Mouse (Mus musculus): ENCODE measurements around the gene Man1b1. TPM values are rescaled to one million over a fixed set of nuclear protein-coding genes. Genes with fewer than 3 reads are reported as not detected.
A peak's percentile ranks its signal among the peaks of the same experiment; 100 is the strongest.

Man1b1 gene
- polyA plus RNA-seq, 1 experiment = 57.3 TPM

DNA sequence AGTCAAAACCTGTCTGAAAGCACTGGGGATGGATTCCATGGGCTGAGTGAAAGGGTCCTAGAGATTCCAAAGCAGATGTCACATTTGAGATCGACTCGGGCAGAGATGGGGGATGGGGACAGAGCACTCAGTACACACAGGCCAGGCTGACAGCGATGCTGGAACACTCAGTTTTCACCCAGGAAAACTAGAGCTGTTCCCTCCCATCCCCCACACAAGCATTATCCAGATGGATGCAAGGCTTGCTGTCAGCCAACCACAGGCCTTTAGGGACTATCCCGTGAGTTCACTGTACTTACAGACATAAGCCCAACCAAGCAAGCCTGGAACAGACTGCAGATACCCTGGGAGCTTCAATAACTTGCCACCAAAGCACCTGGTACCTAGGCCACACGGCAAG, 59.1 kb downstream of the Man1b1 start:
- TF ChIP-seq POLR2A (IDR thresholded peaks at IDR 0.05; ENCODE audit: insufficient read depth, low read length) = no peak
- Histone ChIP-seq H3K9me3 (replicated peaks; ENCODE audit: control insufficient read depth, insufficient read depth, low read length, poor library complexity, severe bottlenecking) (no peaks in the 10 kb centered on the region), H3K36me3 (ENCODE audit: control insufficient read depth, insufficient read depth, low read length, poor library complexity, severe bottlenecking) (no peaks in the 10 kb centered on the region), H3K27me3 (ENCODE audit: control insufficient read depth, insufficient read depth, low read length, poor library complexity, severe bottlenecking) (no peaks in the 10 kb centered on the region), H3K4me1 (ENCODE audit: control insufficient read depth, insufficient read depth, low read length) (peaks cover 3% of the 10 kb centered on the region), H3K9ac (ENCODE audit: low read depth, poor library complexity, severe bottlenecking) (no peak overlapping the region), H3K27ac (ENCODE audit: insufficient read depth, low read length) (no peak overlapping the region), H3K4me3 (ENCODE audit: low read depth, low read length) (no peak overlapping the region)

DNA sequence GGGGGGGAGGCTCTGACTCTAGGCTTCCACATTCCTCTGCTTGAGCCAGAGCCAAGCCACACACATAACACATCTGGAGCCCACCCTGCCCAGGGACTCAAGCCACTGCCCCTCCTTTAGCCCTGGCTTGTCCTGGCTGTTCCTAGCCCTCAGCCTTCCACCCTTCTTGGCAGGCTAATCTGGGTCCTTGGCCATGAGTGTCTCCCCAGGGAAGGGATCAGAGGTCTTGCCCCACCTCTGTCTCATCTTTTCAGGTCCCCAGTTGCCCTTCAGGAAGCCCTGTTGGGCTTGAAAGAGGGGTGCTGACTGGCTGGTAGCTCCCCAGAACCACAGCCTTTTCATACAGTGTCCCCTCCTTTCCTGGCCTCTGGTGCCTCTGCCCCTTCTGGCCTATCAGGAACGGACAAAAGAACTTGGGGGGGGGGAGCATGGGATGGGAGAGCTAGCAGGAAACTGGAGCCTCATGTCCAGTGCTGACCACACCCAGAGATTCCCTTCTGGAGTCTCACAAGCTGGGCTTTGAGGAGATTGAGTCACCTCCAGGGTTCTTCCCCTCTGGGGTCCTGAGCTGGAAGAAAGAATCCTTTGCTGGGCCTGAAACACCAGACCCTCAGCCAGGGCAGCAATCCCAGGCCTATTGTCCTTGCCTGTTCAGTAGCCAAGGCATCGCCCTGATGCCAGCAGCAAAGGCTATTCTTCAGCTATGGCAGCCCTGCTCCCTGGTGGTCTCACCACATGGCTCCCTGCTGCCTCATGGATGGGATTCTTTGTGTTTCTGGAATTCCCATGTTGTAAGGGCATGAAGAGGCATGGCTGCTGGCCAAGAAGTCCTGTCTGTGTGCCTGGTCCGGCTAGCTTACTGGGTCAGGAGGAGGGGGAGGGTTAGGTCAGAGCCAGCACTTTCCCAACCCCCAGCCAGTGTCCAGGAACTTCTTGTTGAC, 62.4 kb downstream of the Man1b1 start:
- no peak for TF ChIP-seq POLR2A (IDR thresholded peaks at IDR 0.05; ENCODE audit: insufficient read depth, low read length)
- no peak for TF ChIP-seq EP300 (IDR thresholded peaks at IDR 0.05; ENCODE audit: insufficient read depth, low read depth, low read length)
- no peak for TF ChIP-seq CTCF (IDR thresholded peaks at IDR 0.05; ENCODE audit: low read depth, low read length)
- Histone ChIP-seq H3K9ac (ENCODE audit: low read depth, poor library complexity, severe bottlenecking) (no peak overlapping the region), H3K27me3 (ENCODE audit: control insufficient read depth, insufficient read depth, low read length, poor library complexity, severe bottlenecking) (no peaks in the 10 kb centered on the region), H3K4me3 (ENCODE audit: low read depth, low read length) (no peak overlapping the region), H3K27ac (ENCODE audit: insufficient read depth, low read length) (no peak overlapping the region), H3K9me3 (replicated peaks; ENCODE audit: control insufficient read depth, insufficient read depth, low read length, poor library complexity, severe bottlenecking) (no peaks in the 10 kb centered on the region), H3K36me3 (ENCODE audit: control insufficient read depth, insufficient read depth, low read length, poor library complexity, severe bottlenecking) (no peaks in the 10 kb centered on the region), H3K4me1 (ENCODE audit: control insufficient read depth, insufficient read depth, low read length) (peaks cover 3% of the 10 kb centered on the region)

DNA sequence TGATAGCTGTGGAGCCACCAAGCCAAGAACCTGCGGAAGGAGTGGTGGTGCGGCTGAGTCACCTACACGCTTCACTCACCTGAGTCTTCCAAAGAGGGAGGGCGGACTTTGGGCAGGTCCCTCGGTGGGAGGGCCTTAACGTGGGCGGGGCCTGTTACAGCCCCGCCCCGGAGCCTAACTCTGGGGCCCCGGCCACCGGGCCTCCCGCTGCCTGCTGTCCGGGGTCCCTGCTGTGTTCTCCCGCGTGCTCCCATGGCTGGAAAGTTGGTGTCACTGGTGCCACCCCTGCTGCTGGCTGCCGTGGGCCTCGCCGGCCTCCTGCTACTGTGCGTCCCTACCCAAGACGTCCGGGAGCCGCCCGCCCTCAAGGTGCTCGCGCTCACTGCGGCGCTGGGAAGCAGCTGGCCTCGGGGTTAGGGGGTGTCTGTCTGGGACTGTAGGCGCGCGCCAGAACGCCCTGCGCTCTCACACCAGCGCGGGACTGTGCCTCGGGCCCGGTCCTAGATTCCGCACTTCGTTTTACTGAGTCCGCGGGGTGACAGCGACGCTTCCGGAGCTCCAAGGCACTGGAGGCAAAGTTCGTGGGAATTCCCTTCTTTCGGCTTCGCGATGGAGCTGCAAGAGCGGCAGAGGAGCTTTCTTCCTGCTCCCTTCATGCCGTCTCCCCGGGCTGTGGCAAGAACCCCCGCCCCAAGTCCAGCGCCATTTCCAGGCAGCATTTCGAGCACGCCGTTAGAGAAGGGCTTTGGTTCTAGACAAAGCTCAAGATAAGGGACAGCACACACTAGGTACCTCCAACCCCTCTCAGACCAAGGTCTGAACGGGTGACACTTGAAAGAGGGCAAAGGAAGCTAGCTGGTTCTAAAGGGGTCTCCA, 63.8 kb downstream of the Man1b1 start, which contains the start of gene Entpd2:
TSS of gene Entpd2 (plus strand) at position 154 of the 876 bp plus-strand sequence.
- Histone ChIP-seq H3K4me1 (ENCODE audit: control insufficient read depth, insufficient read depth, low read length) (peaks cover 3% of the 10 kb centered on the region), H3K4me3 (ENCODE audit: low read depth, low read length) (peak within 1 kb of the TSS; percentile 77), H3K36me3 (ENCODE audit: control insufficient read depth, insufficient read depth, low read length, poor library complexity, severe bottlenecking) (no peaks in the 10 kb centered on the region), H3K27me3 (ENCODE audit: control insufficient read depth, insufficient read depth, low read length, poor library complexity, severe bottlenecking) (no peaks in the 10 kb centered on the region), H3K27ac (ENCODE audit: insufficient read depth, low read length) (no peak within 1 kb of the TSS), H3K9ac (ENCODE audit: low read depth, poor library complexity, severe bottlenecking) (peak within 1 kb of the TSS; percentile 27), H3K9me3 (replicated peaks; ENCODE audit: control insufficient read depth, insufficient read depth, low read length, poor library complexity, severe bottlenecking) (no peaks in the 10 kb centered on the region)
- TF ChIP-seq EP300 (IDR thresholded peaks at IDR 0.05; ENCODE audit: insufficient read depth, low read depth, low read length) = no peak
- TF ChIP-seq POLR2A (IDR thresholded peaks at IDR 0.05; ENCODE audit: insufficient read depth, low read length) = peak; percentile 41
- TF ChIP-seq CTCF (IDR thresholded peaks at IDR 0.05; ENCODE audit: low read depth, low read length) = no peak

- TF ChIP-seq CTCF (IDR thresholded peaks at IDR 0.05; ENCODE audit: low read depth, low read length) = no peak
- TF ChIP-seq POLR2A (IDR thresholded peaks at IDR 0.05; ENCODE audit: insufficient read depth, low read length) = no peak
- no peak for TF ChIP-seq EP300 (IDR thresholded peaks at IDR 0.05; ENCODE audit: insufficient read depth, low read depth, low read length)
- Histone ChIP-seq H3K9ac (ENCODE audit: low read depth, poor library complexity, severe bottlenecking) (no peak overlapping the region), H3K4me1 (ENCODE audit: control insufficient read depth, insufficient read depth, low read length) (peaks cover 3% of the 10 kb centered on the region), H3K27ac (ENCODE audit: insufficient read depth, low read length) (no peak overlapping the region), H3K9me3 (replicated peaks; ENCODE audit: control insufficient read depth, insufficient read depth, low read length, poor library complexity, severe bottlenecking) (no peaks in the 10 kb centered on the region), H3K4me3 (ENCODE audit: low read depth, low read length) (peak overlapping the region; percentile 77; the same call in 1 of the 2 replicates), H3K27me3 (ENCODE audit: control insufficient read depth, insufficient read depth, low read length, poor library complexity, severe bottlenecking) (no peaks in the 10 kb centered on the region), H3K36me3 (ENCODE audit: control insufficient read depth, insufficient read depth, low read length, poor library complexity, severe bottlenecking) (no peaks in the 10 kb centered on the region)
Measured at GRCm38 (mm10) chr2:25396597-25396983, 64.5 kb downstream of the Man1b1 start.

- TF ChIP-seq POLR2A (IDR thresholded peaks at IDR 0.05; ENCODE audit: insufficient read depth, low read length) = no peak
- no peak for TF ChIP-seq EP300 (IDR thresholded peaks at IDR 0.05; ENCODE audit: insufficient read depth, low read depth, low read length)
- no peak for TF ChIP-seq CTCF (IDR thresholded peaks at IDR 0.05; ENCODE audit: low read depth, low read length)
- H3K9me3 ChIP-seq (replicated peaks; ENCODE audit: control insufficient read depth, insufficient read depth, low read length, poor library complexity, severe bottlenecking) = no peaks in the 10 kb centered on the region
- no peak overlapping the region for H3K27ac ChIP-seq (ENCODE audit: insufficient read depth, low read length)
- H3K36me3 ChIP-seq (ENCODE audit: control insufficient read depth, insufficient read depth, low read length, poor library complexity, severe bottlenecking) = no peaks in the 10 kb centered on the region
- no peak overlapping the region for H3K9ac ChIP-seq (ENCODE audit: low read depth, poor library complexity, severe bottlenecking)
- no peaks in the 10 kb centered on the region for H3K27me3 ChIP-seq (ENCODE audit: control insufficient read depth, insufficient read depth, low read length, poor library complexity, severe bottlenecking)
- H3K4me1 ChIP-seq (ENCODE audit: control insufficient read depth, insufficient read depth, low read length) = peaks cover 3% of the 10 kb centered on the region
- no peak overlapping the region for H3K4me3 ChIP-seq (ENCODE audit: low read depth, low read length)
Measured at GRCm38 (mm10) chr2:25397010-25397409, 64.9 kb downstream of the Man1b1 start.
